Mouse (Mus musculus) kidney, adult 2 months (tissue): ENCODE measurements around the gene Tinf2.

Source experiments
- CTCF ChIP-seq: fragments of 200-500 bp; conservative IDR thresholded peaks from 2 replicates; pipeline ENCODE4 v1.5.1; 2011; ENCODE audit warnings: low read depth, mild to moderate bottlenecking, control low read depth, low read length, moderate library complexity, mixed read lengths; ENCODE audit not compliant: insufficient read depth, insufficient read length
- POLR2A ChIP-seq: fragments of 200-500 bp; IDR thresholded peaks from one replicate; pipeline ENCODE4 v1.6.1; 2011; ENCODE audit warnings: low read depth, low read length, control low read depth

GRCm38 (mm10) chr14:55714893-55715292, 33.3 kb upstream of the Tinf2 start:
- TF ChIP-seq CTCF (no peak), POLR2A (no peak)
